Mouse (Mus musculus) heart, postnatal 0 days (tissue): ENCODE measurements at regions not wholly inside any gene's neighbourhood (a gene's known extent, or its start where the extent isn't known, plus 50 kb on each side); places are given as distances from the start of the nearest gene placed in this dataset.

Experiments
- CTCF ChIP-seq: IDR thresholded peaks from 2 replicates; pipeline ENCODE4 v1.5.1; 2016; ENCODE audit warnings: antibody characterized with exemption, control low read depth, low read depth
- EP300 ChIP-seq: IDR thresholded peaks from 2 replicates; pipeline ENCODE4 v1.6.1; 2016; ENCODE audit warnings: antibody characterized with exemption, low read depth

- TF ChIP-seq CTCF = no peak
- no peak for TF ChIP-seq EP300
Measured at GRCm38 (mm10) chr9:3260181-3260580, 74.8 kb upstream of the Alkbh8 start.
